Mouse (Mus musculus) CD4-positive, CD25-positive, alpha-beta regulatory T cell, adult 4 months (primary cell): ENCODE results near the gene Ube2d3. TPM values are rescaled to one million over a fixed set of nuclear protein-coding genes. Genes with fewer than 3 reads are reported as not detected.
"Not testable (repeated sequence)": the region's sequence is repeated elsewhere in the genome, so short reads cannot be mapped to it uniquely, and the experiment has no call there.

Experiments used
- ATAC-seq: one replicate; pipeline ENCODE4 v1.8.0; 2017
- polyA plus RNA-seq, 2 experiments: library from polyadenylated mRNA; unstranded; fragments of 100-300 nt; shearing (Covaris generic); gene quantifications; one replicate each; pipeline ENCODE4 v1.2.1; 2017

Ube2d3 gene
- polyA plus RNA-seq, 2 experiments from 2014 or later: 305 to 362 TPM

- ATAC-seq: not testable (repeated sequence)
These were observed 60.0 kb downstream of the Ube2d3 start for GRCm38 (mm10) chr3:135497956-135498355.

- no peak for ATAC-seq
These were observed 60.9 kb downstream of the Ube2d3 start for GRCm38 (mm10) chr3:135498891-135499290.

- ATAC-seq: no peak
These were observed 65.2 kb downstream of the Ube2d3 start for GRCm38 (mm10) chr3:135503160-135503559.

- ATAC-seq: peak; percentile 93
These were observed 67.5 kb downstream of the Ube2d3 start for GRCm38 (mm10) chr3:135505369-135505909.

- no peak for ATAC-seq
These were observed 68.0 kb downstream of the Ube2d3 start for GRCm38 (mm10) chr3:135505916-135506482.

DNA sequence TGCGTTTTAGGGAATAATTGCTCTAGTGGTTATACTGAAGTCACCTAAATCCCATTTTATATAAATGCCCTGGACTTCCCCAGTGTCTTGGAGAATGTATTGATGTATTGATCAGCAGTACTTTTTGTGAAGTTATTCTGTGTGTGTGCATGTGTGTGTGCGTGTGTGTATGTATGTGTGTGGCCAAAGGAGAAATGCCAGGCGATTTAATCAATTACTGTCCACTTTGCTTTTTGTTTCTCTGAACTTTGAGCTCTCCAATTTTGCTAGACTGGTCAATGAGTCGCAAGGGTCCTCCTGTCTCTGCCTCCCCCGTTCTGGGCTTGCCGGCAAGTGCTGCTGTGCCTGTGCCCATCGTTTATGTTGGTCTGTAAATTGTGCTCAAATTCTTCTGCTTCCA is 69.6 kb downstream of the Ube2d3 start:
- no peak for ATAC-seq

GRCm38 (mm10) chr3:135508191-135508590 is 70.2 kb downstream of the Ube2d3 start:
- no peak for ATAC-seq

DNA sequence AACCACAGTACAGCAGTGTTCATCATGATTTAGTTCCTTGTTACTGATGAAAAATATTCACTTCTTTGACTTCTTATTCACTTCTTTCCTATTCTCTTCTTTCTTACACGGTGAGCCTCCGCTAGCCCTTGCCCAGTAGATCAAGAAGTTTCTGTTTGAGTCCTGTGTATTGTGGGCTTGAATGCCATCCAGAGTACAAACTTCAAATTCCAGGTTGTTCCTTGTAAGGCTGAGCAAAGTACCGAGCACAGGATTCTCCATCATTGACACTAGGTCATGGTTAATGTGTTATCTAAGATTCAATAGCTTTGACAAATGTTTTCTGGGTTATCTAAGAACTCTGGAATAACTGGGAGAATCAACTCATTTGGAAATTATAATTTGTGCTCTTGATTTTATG is 72.4 kb downstream of the Ube2d3 start:
- ATAC-seq: no peak

GRCm38 (mm10) chr3:135511683-135512082 is 73.7 kb downstream of the Ube2d3 start:
- no peak for ATAC-seq

- peak; percentile 82 for ATAC-seq
These were observed 75.3 kb downstream of the Ube2d3 start for GRCm38 (mm10) chr3:135513270-135513669.

DNA sequence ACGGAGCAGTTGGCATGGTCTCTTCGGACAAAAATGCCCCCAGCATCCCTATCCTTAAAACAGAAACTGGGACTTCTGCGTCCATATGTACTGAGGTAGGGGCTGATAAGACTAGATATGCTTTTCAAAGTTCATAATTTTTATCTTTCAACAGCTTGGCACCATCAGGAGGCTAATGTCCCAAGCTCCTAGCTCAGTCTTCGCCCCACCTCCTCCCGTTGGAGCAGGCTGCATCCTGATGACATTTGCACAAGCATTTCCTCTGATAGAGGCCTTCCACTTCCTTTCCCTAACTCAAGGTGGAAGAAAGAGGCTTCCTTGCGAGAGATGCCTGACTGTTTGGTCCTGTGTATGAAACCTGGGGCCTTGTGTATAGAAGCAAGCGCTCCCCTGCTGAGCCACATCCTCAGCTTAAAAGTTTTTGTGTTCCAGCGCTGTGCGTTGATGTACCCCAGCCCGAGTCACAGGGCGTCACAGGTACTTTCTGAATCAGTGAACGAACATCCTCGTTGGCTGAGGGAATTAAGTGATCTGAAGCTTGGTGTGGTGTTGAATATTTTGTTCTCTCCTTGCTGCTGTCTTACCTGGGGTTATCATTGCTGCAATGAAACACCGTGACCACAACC is 76.0 kb downstream of the Ube2d3 start:
- ATAC-seq: peak; percentile 46

GRCm38 (mm10) chr3:135515246-135515645 is 77.3 kb downstream of the Ube2d3 start:
- peak; percentile 26 for ATAC-seq

DNA sequence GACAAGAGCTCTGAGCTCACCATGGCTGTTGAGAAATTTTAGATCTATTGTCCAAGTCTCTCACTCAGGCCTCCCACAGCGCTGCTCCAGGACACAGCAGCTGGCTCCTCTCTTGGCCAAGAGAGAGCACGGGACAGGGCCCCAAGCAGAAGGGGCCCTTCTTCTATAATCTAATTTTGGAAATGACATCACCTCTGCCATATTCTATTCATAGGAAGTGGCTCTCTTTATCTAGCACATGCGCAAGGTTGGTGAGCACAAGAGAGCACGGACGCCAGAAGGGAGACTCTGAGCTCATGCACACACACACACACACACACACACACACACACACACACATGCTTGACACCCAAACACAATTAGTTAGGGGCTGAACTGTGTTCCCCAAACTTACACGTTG is 78.9 kb downstream of the Ube2d3 start:
- ATAC-seq: peak; percentile 43

Other genes with a start within 250 kb of the Ube2d3 start
- 1 to 10 TPM; 2.4 to 3.8 TPM for gene Cenpe, start 225.6 kb upstream of the Ube2d3 start, polyA plus RNA-seq
- gene Bdh2, start 156.9 kb upstream of the Ube2d3 start, polyA plus RNA-seq: not detected
- 10 to 100 TPM; 13.6 to 18.6 TPM for gene Slc9b2, start 130.4 kb upstream of the Ube2d3 start, polyA plus RNA-seq
- gene Slc9b1, start 90.1 kb upstream of the Ube2d3 start, polyA plus RNA-seq: under 1 TPM in 1 of 2 experiments, not detected in 1; 0.43 TPM
- 10 to 100 TPM; 81.2 to 89.1 TPM for gene Cisd2, start 14.2 kb upstream of the Ube2d3 start, polyA plus RNA-seq
- gene Manba, start 47.5 kb downstream of the Ube2d3 start, polyA plus RNA-seq: 10 to 100 TPM; 22.4 to 32.8 TPM